Mouse (Mus musculus) ES-Bruce4 (cell line): ENCODE measurements at regions not wholly inside any gene's neighbourhood (a gene's known extent, or its start where the extent isn't known, plus 50 kb on each side); places are given as distances from the start of the nearest gene placed in this dataset.

Experiments
- CTCF ChIP-seq: IDR thresholded peaks from one replicate; pipeline ENCODE4 v1.8.1; 2011; ENCODE audit warnings: low read depth, low read length
- EP300 ChIP-seq: IDR thresholded peaks from 2 replicates; pipeline ENCODE4 v1.6.1; 2011; ENCODE audit warnings: low read depth, low read length; ENCODE audit not compliant: insufficient read depth
- POLR2A ChIP-seq: IDR thresholded peaks from one replicate; pipeline ENCODE4 v1.8.1; 2011; ENCODE audit warnings: low read length; ENCODE audit not compliant: insufficient read depth

DNA sequence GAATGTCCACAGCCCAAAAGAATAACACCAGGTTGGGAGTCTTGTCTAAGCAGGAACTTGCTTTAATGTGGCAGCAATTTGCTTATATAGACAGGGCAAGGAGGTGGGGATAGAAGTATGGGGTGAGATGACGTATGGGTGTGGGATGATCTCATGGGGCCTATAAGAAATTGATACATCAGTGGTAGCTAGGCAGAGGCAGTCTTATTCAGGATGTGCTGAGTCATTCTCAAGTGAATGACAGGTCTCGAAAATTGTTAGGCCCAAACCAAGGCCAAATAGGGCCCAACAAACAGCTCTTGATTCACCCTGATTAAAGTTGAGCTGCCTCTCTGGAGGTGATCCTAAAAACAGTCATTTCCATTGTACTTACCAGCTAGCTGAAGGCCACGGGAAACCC, 162.3 kb upstream of the Zc3h12c start:
- no peak for TF ChIP-seq POLR2A
- no peak for TF ChIP-seq EP300
- no peak for TF ChIP-seq CTCF
